Mouse (Mus musculus): ENCODE measurements around the gene Tmprss11c.

DNA sequence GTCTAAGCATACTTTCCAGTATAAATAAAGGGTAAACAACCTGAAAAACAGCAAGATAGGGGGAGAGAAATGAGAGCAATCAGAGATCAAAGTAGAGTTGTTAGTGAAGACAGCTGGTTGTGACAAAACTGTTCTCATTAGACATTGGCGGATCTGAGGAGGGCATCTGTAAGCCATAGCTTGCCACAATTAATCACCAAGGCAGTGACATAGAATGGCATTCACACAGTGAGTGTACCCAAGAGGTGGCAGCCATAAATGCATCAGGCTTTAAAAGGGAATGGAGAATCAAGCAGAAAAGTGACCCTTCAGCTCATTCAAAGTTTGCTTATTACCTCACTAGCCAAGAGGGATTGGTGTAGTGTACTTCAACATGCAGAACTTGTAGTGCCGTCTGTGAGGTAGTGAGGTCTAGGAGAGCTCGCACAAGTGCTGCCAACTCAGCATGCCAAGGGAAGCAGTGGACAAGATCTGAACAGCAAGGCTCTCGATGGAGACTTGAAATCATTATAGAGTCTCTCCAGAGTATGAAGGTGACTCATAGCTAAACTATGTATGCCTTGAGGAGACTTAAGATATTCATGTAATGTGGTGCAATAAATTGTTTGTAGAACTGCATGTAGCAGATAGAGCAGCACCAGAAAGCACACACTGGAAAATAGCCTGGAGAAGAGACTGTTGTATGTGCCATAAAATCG, 61.8 kb downstream of the Tmprss11c start:
- TF ChIP-seq GATA1 (IDR thresholded peaks at IDR 0.05; ENCODE audit: borderline replicate concordance, low read length) (no peak), FLI1 (IDR thresholded peaks at IDR 0.05; ENCODE audit: low read length) (no peak)

Measured in megakaryocyte, embryonic 14.5 days (primary cell).